Mouse (Mus musculus) limb, embryonic 11.5 days (tissue): ENCODE measurements around the gene Pfkfb2. TPM values are rescaled to one million over a fixed set of nuclear protein-coding genes. Genes with fewer than 3 reads are reported as not detected.
"Not testable (repeated sequence)": the region's sequence is repeated elsewhere in the genome, so short reads cannot be mapped to it uniquely, and the experiment has no call there.

ENCODE experiments used
- ATAC-seq: fragments of 200-750 bp; cut with Nextera tagmentation; 2 replicates; pipeline ENCODE4 v1.8.0; 2017; ENCODE audit warnings: low read depth; ENCODE audit not compliant: insufficient number of reproducible peaks, low FRiP score, low TSS enrichment
- DNase-seq: peaks from one replicate; pipeline ENCODE4 v3.0.0-alpha.2; 2015; ENCODE audit warnings: low spot score
- H3K27ac ChIP-seq: fragments of 300-500 bp; sonication (generic); replicated peaks from 2 replicates; pipeline ENCODE4 v1.5.1; 2014; ENCODE audit warnings: low read depth, mild to moderate bottlenecking, low read length
- H3K27me3 ChIP-seq: fragments of 300-500 bp; sonication (generic); 2 replicates; pipeline ENCODE4 v1.6.1; 2014; ENCODE audit warnings: mild to moderate bottlenecking, low read length, mixed read lengths; ENCODE audit not compliant: control insufficient read depth, insufficient read depth
- H3K36me3 ChIP-seq: fragments of 300-500 bp; sonication (generic); 2 replicates; pipeline ENCODE4 v1.6.1; 2014; ENCODE audit warnings: mild to moderate bottlenecking, low read length, moderate library complexity, mixed read lengths; ENCODE audit not compliant: control insufficient read depth, insufficient read depth
- H3K4me1 ChIP-seq: fragments of 300-500 bp; sonication (generic); 2 replicates; pipeline ENCODE4 v1.6.1; 2014; ENCODE audit warnings: low read length, mixed read lengths; ENCODE audit not compliant: control insufficient read depth, insufficient read depth
- H3K4me2 ChIP-seq: fragments of 300-500 bp; sonication (generic); 2 replicates; pipeline ENCODE4 v1.6.1; 2014; ENCODE audit warnings: low read depth, mild to moderate bottlenecking, moderate library complexity; ENCODE audit not compliant: severe bottlenecking
- H3K4me3 ChIP-seq: fragments of 300-500 bp; sonication (generic); 2 replicates; pipeline ENCODE4 v1.5.1; 2014; ENCODE audit warnings: low read depth, low read length
- H3K9ac ChIP-seq: fragments of 300-500 bp; sonication (generic); 2 replicates; pipeline ENCODE4 v1.6.1; 2014; ENCODE audit warnings: mild to moderate bottlenecking, low read length
- H3K9me3 ChIP-seq: fragments of 300-500 bp; sonication (generic); 2 replicates; pipeline ENCODE4 v1.6.1; 2016; ENCODE audit warnings: low read length; ENCODE audit not compliant: control insufficient read depth
- WGBS: fragments of 180-500 bp; shearing (Covaris S2); extraction: QIAGEN DNeasy Blood & Tissue Kit; methylation state at CpG from one replicate; pipeline ENCODE4 v1.1.7; 2014; 5-methylcytosine and 5-hydroxymethylcytosine counted together
- polyA plus RNA-seq: library from polyadenylated mRNA; unstranded; fragments of >200 nt; fragmentation: Nextera tagmentation; extraction: Ambion mirVana; gene quantifications from 2 replicates; pipeline ENCODE4 v1.2.1, GENCODE M21; 2014

Pfkfb2 gene
- polyA plus RNA-seq, 1 experiment from 2014 or later, result 4.5 TPM

GRCm38 (mm10) chr1:130698601-130699000 is 30.5 kb downstream of the Pfkfb2 start:
- H3K9ac ChIP-seq, result no peak overlapping the region
- ATAC-seq (no peak), DNase-seq (no peak)
- no peak overlapping the region for H3K4me2 ChIP-seq
- H3K27me3 ChIP-seq, result no peaks in the 10 kb centered on the region
- H3K9me3 ChIP-seq, result no peaks in the 10 kb centered on the region
- no peak overlapping the region for H3K4me3 ChIP-seq
- H3K27ac ChIP-seq, result no peak overlapping the region
- peaks cover 3% of the 10 kb centered on the region; the same call in 1 of the 2 replicates for H3K36me3 ChIP-seq
- 87% methylated on average over 5 of the region's 5 CpGs for WGBS
- no peaks in the 10 kb centered on the region for H3K4me1 ChIP-seq

GRCm38 (mm10) chr1:130683905-130684304 is 45.1 kb downstream of the Pfkfb2 start:
- Histone ChIP-seq H3K4me1 (0 out of 2 replicates have a peak, but pooled peaks cover 3% of the 10 kb centered on the region), H3K9ac (no peak overlapping the region), H3K36me3 (no peaks in the 10 kb centered on the region), H3K4me3 (no peak overlapping the region), H3K27ac (no peak overlapping the region), H3K9me3 (no peaks in the 10 kb centered on the region), H3K27me3 (no peaks in the 10 kb centered on the region), H3K4me2 (no peak overlapping the region)
- ATAC-seq, result no peak
- 79% methylated on average over 1 of the region's 1 CpGs for WGBS
- DNase-seq, result no peak

DNA sequence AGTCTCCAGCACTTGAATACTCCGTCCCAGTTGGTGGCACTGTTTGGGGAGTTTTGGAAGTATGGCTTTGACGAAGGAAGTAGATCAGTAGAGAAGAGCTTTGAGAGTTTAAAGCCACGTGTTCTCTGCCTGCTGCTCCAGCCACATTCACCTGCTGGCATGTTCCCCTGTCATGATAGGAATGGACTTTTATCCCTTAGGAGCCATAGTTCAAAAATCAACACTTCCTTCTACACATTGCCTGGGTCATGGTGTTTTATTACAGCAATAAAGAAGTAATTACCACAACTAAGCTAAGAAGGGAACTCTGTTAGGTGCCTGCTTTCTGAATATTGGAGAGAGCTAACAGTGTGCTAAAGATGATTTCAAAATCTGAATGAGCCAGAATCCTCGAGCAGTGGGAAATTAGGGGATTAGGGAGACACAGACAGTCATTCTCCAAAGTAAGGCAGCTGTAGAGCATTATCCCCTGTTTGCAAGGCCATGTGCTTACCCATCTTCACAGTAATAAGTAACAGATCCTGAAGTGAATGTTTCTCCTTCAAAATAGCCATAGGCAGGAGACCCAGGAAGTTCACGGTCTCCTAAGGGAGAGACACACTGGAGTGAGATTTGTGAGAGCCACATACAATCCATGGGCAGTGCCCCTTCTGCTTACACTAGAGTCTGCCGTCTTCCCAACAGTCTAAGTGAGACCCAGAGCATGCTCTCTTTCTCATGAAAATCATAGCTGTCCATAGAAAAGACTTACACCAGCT is 47.2 kb downstream of the Pfkfb2 start:
- H3K27ac ChIP-seq, result no peak overlapping the region
- H3K9ac ChIP-seq, result no peak overlapping the region
- DNase-seq, result no peak
- ATAC-seq, result no peak
- H3K4me3 ChIP-seq, result no peak overlapping the region
- 44% methylated on average over 6 of the region's 6 CpGs for WGBS
- no peak overlapping the region for H3K4me2 ChIP-seq
- 0 out of 2 replicates have a peak, but pooled peaks cover 3% of the 10 kb centered on the region for H3K4me1 ChIP-seq
- H3K27me3 ChIP-seq, result no peaks in the 10 kb centered on the region
- H3K36me3 ChIP-seq, result no peaks in the 10 kb centered on the region
- no peaks in the 10 kb centered on the region for H3K9me3 ChIP-seq

GRCm38 (mm10) chr1:130681075-130681474 is 48.0 kb downstream of the Pfkfb2 start:
- Histone ChIP-seq H3K4me3 (no peak overlapping the region), H3K27me3 (no peaks in the 10 kb centered on the region), H3K9ac (no peak overlapping the region), H3K4me1 (0 out of 2 replicates have a peak, but pooled peaks cover 3% of the 10 kb centered on the region), H3K4me2 (no peak overlapping the region), H3K9me3 (no peaks in the 10 kb centered on the region), H3K36me3 (no peaks in the 10 kb centered on the region), H3K27ac (no peak overlapping the region)
- DNase-seq, result no peak
- no peak for ATAC-seq
- 60% methylated on average over 2 of the region's 2 CpGs for WGBS

DNA sequence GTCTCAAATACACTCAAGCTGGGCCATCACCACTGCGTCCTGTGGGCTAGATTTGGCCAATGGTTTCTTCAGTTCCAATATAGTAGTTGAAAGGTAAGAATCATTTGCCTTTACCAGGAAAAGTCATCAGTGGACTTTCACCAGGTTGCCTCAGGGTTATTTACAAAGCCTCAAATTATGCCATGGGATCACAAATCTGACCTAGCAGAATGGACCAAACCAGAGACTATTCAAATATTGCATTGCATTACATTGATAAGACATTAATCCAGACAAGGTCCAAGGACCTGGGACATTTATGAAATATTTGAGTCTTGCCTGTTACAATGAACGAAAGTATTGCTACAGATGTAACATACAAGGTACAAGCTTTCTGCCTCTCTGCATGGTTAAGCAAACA is 50.5 kb downstream of the Pfkfb2 start:
- 0 out of 2 replicates have a peak, but pooled peaks cover 3% of the 10 kb centered on the region for H3K4me1 ChIP-seq
- no peak overlapping the region for H3K4me3 ChIP-seq
- no peak overlapping the region for H3K9ac ChIP-seq
- H3K9me3 ChIP-seq, result no peaks in the 10 kb centered on the region
- 83% methylated on average over 2 of the region's 2 CpGs for WGBS
- H3K27me3 ChIP-seq, result no peaks in the 10 kb centered on the region
- no peak for DNase-seq
- no peaks in the 10 kb centered on the region for H3K36me3 ChIP-seq
- no peak overlapping the region for H3K27ac ChIP-seq
- no peak overlapping the region for H3K4me2 ChIP-seq
- no peak for ATAC-seq

DNA sequence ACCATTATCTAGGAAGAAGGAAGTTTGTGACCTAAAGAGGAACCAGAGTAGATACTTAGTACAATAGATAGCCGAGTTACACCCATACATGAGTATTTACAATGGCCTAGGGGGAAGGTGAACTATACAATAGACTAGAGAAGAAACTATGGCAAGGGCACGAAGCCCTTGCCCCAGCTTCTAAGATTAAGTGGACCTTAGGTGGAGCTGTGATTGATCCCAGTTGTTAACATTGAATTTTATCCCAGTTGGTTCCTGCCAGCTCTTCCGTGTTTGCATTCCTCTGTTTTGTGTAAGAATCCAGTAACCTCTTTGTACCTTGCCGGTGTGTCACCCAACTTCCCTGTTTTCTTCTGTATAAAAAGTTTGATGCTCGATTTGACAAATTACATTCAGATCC is 65.5 kb downstream of the Pfkfb2 start:
- H3K36me3 ChIP-seq, ATAC-seq, H3K4me1 ChIP-seq, H3K4me2 ChIP-seq, H3K9ac ChIP-seq, H3K27ac ChIP-seq, H3K4me3 ChIP-seq, DNase-seq, H3K27me3 ChIP-seq, H3K9me3 ChIP-seq: not testable (repeated sequence)
- 86% methylated on average over 5 of the region's 5 CpGs for WGBS

DNA sequence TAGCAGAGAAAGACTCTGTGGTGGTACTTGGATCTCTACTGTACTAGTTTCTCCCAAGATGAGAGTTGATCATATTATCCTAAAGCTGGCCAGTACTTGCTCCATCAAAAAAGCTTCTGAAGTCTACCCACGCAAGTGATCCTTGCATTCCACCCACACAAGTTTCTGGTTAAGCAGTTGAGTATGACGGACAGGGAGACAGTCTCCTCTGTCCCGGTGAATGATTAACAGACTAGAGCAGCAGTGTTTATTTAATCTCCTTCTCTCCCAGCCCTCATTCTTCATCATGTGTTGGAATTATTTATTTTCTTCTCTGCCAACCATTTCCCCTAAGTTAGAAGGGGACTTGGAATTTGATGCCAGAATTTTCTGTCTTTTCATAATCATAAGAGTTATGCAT is 67.6 kb downstream of the Pfkfb2 start, which contains the start of gene C4bp:
Gene C4bp (minus strand): TSS at position 179 of the 400 bp plus-strand sequence.
- Histone ChIP-seq H3K9ac (no peak within 1 kb of the TSS), H3K27me3 (no peaks in the 10 kb centered on the region), H3K4me1 (no peaks in the 10 kb centered on the region), H3K27ac (no peak within 1 kb of the TSS), H3K36me3 (no peaks in the 10 kb centered on the region), H3K4me2 (no peak within 1 kb of the TSS), H3K9me3 (no peaks in the 10 kb centered on the region), H3K4me3 (no peak within 1 kb of the TSS)
- ATAC-seq, result no peak
- 89% methylated on average over 3 of the region's 3 CpGs for WGBS
- DNase-seq, result no peak

- H3K4me1 ChIP-seq, H3K27ac ChIP-seq, H3K4me3 ChIP-seq, DNase-seq, H3K4me2 ChIP-seq, H3K27me3 ChIP-seq, H3K9me3 ChIP-seq, ATAC-seq, H3K36me3 ChIP-seq, H3K9ac ChIP-seq: not testable (repeated sequence)
- WGBS, result 13% methylated on average over 5 of the region's 5 CpGs
Measured at GRCm38 (mm10) chr1:130659641-130660040, 69.4 kb downstream of the Pfkfb2 start.
